Mouse (Mus musculus): Measurements from ENCODE around the gene Stx4a. TPM values are rescaled to one million over a fixed set of nuclear protein-coding genes. Genes with fewer than 3 reads are reported as not detected.
"Not testable (repeated sequence)": the region's sequence is repeated elsewhere in the genome, so short reads cannot be mapped to it uniquely, and the experiment has no call there.

The Stx4a gene
- polyA plus RNA-seq, 2 experiments from 2014 or later = 49.3 to 54.6 TPM

DNA sequence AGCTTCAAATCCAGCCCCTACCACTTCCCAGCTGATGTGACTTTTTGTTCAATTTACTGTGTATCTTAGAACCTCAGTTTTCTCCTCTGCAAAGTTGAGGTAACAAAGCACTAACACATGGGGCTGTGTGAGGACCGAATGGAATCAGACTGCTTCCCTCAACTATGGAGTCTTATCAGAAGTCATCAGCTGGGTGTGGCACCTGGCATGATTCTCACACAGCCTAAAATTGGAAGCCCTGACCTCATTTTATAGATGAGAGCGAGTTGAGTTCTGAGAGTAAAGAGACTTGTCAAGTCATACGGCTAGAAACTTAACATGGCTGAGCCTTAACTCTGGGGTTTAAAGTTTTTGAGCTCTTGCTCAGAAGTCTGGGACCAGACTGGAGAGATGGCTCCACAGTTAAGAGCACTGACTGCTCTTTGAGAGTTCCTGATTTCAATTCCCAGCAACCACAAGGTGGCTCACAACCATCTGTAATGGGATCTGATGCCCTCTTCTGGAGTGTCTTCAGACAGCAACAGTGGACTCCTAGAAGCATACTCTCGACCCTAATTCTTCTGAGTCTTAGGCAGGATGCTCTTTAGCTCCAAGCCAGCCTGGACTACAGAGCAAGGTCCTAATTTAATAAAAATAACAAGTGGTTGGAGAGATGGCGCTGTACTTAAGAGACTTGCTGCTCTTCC, 46.2 kb downstream of the Stx4a start:
- ATAC-seq = no peak

DNA sequence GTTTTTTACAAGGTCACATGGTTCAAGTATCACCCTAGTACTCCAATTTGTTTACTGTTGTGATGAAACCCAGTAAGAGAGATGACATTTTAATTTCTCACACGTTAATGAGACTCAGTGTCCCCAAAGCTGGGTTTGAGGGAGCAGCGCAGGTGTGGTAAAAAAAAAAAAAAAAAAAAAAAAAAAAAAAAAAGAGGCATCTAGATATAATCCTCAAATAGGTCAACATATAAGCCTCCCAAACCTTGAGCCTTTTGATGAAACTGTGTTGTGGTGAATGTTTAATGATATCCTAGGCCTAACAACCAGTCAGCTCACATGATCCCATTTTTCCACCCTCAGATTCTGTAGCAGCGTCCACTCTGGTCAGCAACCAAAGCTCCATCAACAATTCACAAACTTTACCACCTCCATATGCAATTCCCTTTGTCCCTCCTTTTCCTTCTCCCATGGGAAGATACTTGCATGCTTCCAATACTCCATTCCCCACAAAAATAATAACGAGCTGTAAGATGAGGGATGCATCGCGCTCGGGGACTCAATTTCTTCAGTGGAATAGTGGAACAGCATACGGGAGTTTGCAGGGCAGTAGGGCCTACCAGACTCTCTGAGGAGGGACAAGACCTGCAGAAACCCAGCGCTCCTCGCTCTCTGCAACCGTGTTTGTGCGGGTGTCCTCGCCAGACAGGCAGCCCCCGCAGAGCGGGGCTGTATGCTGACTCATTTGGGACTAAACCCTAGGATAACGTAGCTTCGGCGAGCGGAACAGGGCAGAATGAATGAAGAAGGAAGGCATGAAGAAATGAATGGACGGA, 50.9 kb downstream of the Stx4a start:
- ATAC-seq = peak; percentile 14

GRCm38 (mm10) chr7:127875627-127876001, 51.5 kb downstream of the Stx4a start:
- peak; percentile 55 for ATAC-seq

- ATAC-seq = peak; percentile 53
Measured at GRCm38 (mm10) chr7:127876041-127876466, 52.0 kb downstream of the Stx4a start, which contains the start of gene Zfp646. Gene Zfp646, plus strand, starts transcription at chr7:127876221.

- peak; percentile 37 for ATAC-seq
Measured at GRCm38 (mm10) chr7:127876467-127877348, 52.6 kb downstream of the Stx4a start, which contains the start of gene Zfp668. Gene Zfp668, minus strand, starts transcription at chr7:127876828.

DNA sequence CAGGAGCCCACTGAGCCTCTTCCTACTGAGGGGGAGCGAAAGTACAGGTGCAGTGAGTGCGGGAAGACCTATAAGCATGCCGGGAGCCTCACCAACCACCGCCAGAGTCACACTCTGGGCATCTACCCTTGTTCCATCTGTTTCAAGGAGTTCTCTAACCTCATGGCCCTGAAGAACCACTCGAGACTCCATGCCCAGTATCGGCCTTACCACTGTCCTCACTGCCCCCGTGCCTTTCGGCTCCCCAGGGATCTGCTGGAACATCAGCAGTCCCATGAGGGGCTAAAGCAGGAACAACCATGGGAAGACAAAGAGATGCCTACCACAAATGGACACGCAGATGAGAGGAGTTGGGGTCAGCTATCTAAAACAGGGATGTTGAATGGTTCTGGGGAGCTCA, 55.2 kb downstream of the Stx4a start:
- no peak for ATAC-seq

DNA sequence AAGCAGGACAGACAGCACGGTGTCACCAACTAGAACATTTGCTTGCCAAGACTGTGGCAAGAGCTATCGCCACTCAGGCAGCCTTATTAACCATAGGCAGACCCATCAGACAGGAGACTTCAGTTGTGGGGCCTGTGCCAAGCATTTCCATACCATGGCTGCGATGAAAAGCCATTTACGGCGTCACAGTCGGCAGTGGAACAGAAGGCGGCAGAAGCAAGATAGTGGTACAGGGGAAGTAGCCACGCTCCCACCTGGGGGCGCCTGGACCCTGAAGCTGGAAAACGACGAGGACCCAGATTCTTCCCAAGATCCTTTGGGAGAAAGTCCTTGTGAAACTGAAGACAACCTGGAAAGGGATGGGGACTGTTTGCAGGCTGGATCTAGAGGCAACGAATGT, 56.3 kb downstream of the Stx4a start:
- no peak for ATAC-seq

DNA sequence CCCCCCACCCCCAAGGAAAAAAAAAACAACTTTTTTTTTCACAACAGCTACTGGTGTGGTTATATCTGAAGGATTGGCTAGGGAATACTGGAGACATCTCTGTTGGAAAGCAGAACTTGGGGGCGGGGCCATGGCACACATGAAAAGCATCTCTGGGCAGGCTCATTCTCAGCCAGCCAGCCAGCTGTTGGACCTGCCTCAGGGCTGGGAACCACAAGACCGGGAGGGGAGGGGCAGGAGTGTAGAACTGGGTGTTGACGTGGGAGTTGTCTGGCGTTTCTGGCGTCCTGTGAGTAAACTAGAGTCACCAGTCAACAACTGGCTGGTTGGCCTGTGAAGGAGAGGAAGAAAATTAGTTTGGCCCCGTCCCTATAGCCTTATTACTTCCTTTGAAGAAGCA, 61.9 kb downstream of the Stx4a start:
- no peak for ATAC-seq

DNA sequence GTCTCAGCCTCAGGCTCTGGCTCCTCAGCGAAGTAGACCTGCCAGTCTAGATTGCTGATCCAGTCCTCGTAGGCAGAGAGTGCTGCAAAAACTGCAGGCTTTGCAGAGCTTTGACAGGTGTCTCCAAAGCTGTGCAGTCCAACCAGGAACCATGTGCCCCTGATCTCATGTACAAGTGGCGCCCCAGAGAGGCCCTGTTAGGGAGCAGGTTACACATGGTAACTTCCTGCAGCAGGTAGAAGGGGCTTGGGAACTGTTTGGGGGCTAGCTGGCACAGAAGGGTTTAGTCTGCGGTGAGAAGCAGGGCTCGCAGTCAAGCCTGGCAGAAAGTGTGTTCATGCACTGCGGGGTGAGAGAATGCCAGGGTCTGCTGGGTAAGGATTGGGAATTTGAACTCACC, 62.5 kb downstream of the Stx4a start:
- ATAC-seq = no peak

DNA sequence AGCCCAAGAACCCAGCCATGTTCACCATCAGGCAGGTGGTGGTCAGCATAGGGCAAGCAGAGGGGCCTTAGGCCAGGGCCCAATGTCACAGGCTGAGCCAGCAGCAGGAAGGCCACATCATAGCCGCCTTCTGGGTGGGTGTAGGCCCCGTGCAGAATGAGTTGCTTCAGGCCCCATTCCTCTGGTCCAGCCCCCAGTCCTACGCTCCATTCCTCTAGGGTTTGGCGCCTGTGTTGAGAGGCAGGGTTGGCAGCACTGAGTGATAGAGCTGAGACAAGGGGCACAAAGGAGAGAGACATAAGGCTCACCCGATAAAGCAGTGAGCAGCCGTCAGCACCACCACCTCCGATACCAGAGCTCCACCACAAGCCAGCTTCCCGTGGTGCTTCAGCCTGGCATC, 63.1 kb downstream of the Stx4a start:
- no peak for ATAC-seq

DNA sequence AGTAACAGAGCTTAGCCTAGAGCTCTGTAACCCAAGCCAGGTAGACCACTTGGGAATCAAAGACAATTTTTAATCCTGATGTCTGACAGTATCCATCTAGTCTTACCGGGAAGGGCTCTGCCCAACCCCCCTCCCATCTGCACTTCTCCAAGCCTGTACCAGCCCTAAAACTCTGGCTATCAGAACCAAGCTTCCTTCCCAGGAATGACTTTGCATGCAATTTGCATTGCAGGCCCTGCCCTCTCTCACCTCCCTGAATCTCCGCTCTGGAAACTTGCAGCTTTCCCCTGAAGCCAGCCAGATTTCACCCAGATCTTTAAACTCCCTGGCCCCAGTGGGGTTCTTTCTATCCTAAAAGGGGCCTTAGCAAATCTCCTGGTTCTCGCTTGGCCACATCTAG, 63.7 kb downstream of the Stx4a start:
- no peak for ATAC-seq

DNA sequence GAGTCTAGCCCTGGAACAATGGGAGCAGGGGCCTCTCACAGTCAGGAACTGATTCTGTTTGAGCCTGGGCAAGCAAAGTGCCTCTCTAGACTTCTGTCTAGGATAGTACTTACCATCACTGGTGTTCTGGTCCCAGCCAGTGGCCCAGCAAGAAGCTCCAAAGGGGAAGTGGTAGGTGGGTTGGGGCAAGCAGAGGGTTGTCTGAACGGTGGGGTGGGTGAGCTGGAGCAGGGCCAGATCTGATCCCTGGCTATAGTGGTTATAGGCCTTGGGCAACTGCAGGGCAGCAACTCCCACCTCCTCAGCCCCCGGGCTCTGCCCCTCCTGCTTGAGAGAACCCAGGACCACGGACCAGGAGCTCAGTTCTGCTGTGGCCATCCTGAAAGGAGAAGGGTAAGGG, 64.7 kb downstream of the Stx4a start:
- no peak for ATAC-seq

- no peak for ATAC-seq
Measured at GRCm38 (mm10) chr7:127890798-127891197, 66.7 kb downstream of the Stx4a start, which contains the start of gene Prss53. Gene Prss53, minus strand, starts transcription at chr7:127890970.

- ATAC-seq = no peak
Measured at GRCm38 (mm10) chr7:127894480-127894879, 70.4 kb downstream of the Stx4a start.

DNA sequence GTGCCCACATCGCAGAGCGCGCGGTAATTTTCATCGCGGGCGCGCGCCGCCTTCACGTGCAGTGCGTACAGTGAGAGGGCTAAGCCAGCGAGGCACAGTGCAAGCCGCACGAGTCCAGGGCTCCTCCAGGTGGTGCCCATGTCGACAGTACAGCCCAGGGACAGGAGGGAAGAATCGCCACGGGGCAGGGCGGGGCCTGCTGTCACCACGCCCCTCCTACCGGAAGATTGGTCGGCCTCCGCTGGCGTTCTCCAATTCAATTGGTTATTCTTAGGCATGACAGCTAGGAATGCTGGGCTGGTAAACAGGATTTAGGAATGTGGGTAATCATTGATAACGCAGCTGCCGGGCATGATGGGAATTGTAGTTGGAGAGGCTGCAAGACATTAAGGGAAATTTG, 71.3 kb downstream of the Stx4a start, which contains the start of the genes Gm21974 and Vkorc1:
Gm21974 (minus strand) TSS at position 13 of the 400 bp plus-strand sequence.
Vkorc1 (minus strand) TSS at position 176 of the 400 bp plus-strand sequence.
- ATAC-seq = peak; percentile 91

DNA sequence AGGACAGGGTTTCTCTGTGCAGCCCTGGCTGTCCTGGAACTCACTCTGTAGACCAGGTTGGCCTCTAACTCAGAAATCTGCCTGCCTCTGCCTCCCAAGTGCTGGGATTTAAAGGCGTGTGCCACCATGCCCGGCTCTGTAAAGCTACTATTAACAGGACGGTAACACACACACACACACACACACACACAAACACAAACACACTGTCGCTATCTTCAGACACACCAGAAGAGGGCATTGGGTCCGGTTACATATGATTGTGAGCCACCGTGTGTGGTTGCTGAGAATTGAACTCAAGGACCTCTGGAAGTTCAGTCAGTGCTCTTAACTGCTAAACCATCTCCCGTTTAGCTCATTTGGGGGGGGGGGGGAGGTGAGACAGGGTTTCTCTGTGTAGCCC, 71.8 kb downstream of the Stx4a start:
- ATAC-seq = not testable (repeated sequence)

DNA sequence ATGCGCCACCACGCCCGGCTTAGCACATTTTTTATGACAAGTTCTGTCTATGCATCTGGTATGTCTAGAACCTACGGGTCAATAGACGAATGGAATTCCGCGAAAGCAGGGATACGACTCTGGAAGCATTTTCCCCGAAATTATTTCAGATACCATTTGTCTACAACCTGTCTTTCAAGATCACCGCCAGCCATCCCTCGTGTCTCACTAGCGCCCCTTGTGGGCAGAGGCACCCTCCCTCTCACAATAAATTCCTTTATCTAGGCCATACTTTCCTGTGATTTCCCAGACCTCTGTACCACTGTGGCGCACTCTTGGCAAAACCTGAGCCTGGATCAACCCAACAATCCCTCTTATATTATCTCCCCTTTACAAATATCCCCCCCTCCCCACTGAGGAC, 72.3 kb downstream of the Stx4a start:
- no peak for ATAC-seq

- ATAC-seq = no peak
Measured at GRCm38 (mm10) chr7:127897542-127897941, 73.4 kb downstream of the Stx4a start.

- ATAC-seq = no peak
Measured at GRCm38 (mm10) chr7:127898179-127898956, 74.3 kb downstream of the Stx4a start.
